Mouse (Mus musculus) neural tube, embryonic 14.5 days (tissue): ENCODE data around the gene Scgb1b11. TPM values are rescaled to one million over a fixed set of nuclear protein-coding genes. Genes with fewer than 3 reads are reported as not detected.
"Not testable (repeated sequence)": the region's sequence is repeated elsewhere in the genome, so short reads cannot be mapped to it uniquely, and the experiment has no call there.

ENCODE experiments used
- ATAC-seq: fragments of 200-750 bp; cut with Nextera tagmentation; 2 replicates; pipeline ENCODE4 v1.8.0; 2017; ENCODE audit warnings: low read depth, mild to moderate bottlenecking, moderate TSS enrichment, moderate library complexity
- H3K27ac ChIP-seq: fragments of 300-500 bp; sonication (generic); 2 replicates; pipeline ENCODE4 v1.5.1; 2014; ENCODE audit warnings: low read depth, mild to moderate bottlenecking, control low read depth, low read length, moderate library complexity, mixed read lengths
- H3K27me3 ChIP-seq: fragments of 300-500 bp; sonication (generic); 2 replicates; pipeline ENCODE4 v1.6.1; 2014; ENCODE audit warnings: low read length; ENCODE audit not compliant: control insufficient read depth, insufficient read depth
- H3K36me3 ChIP-seq: fragments of 300-500 bp; sonication (generic); 2 replicates; pipeline ENCODE4 v1.6.1; 2014; ENCODE audit warnings: low read length, mixed read lengths; ENCODE audit not compliant: control insufficient read depth, insufficient read depth
- H3K4me1 ChIP-seq: fragments of 300-500 bp; sonication (generic); 2 replicates; pipeline ENCODE4 v1.6.1; 2014; ENCODE audit warnings: low read length; ENCODE audit not compliant: control insufficient read depth, insufficient read depth
- H3K4me2 ChIP-seq: fragments of 300-500 bp; sonication (generic); 2 replicates; pipeline ENCODE4 v1.6.1; 2014; ENCODE audit warnings: mild to moderate bottlenecking, low read depth, low read length, control low read depth
- H3K4me3 ChIP-seq: fragments of 300-500 bp; sonication (generic); 2 replicates; pipeline ENCODE4 v1.5.1; 2014; ENCODE audit warnings: low read depth, low read length, control low read depth, mixed read lengths
- H3K9ac ChIP-seq: fragments of 300-500 bp; sonication (generic); replicated peaks from 2 replicates; pipeline ENCODE4 v1.6.1; 2014; ENCODE audit warnings: low read depth, mild to moderate bottlenecking, control low read depth, low read length, mixed read lengths
- H3K9me3 ChIP-seq: fragments of 300-500 bp; sonication (generic); 2 replicates; pipeline ENCODE4 v1.6.1; 2016; ENCODE audit warnings: low read length; ENCODE audit not compliant: control insufficient read depth
- WGBS: fragments of 180-500 bp; shearing (Covaris S2); extraction: QIAGEN DNeasy Blood & Tissue Kit; methylation state at CpG from one replicate; pipeline ENCODE4 v1.1.7; 2014; 5-methylcytosine and 5-hydroxymethylcytosine counted together
- polyA plus RNA-seq: library from polyadenylated mRNA; unstranded; fragments of >200 nt; fragmentation: Nextera tagmentation; extraction: Ambion mirVana; gene quantifications from 2 replicates; pipeline ENCODE4 v1.2.1, GENCODE M21; 2014

Gene Scgb1b11
- not detected in 2 replicates for polyA plus RNA-seq

DNA sequence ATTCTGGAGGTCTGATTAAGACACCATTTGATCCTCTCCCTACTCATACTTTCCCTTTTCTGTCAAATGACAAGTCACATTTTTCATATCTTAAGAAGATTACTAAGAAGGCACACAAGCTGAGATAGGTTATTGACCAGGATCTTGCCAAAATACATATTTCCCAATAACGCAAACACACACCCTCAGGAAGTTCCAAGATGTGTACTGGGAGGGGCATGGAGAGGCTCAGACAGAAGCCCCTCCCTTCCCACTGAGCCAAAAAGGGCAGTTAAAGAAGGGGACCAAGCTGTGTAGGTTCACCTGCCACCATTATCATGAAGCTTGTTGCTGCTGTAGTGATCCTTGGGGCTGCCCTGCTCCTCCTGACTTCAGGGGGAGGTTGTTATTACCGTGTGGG is at the start of gene Scgb1b11:
Scgb1b11 (plus strand) TSS at position 301 of the 400 bp plus-strand sequence.
- not testable (repeated sequence) for H3K9me3 ChIP-seq, H3K4me1 ChIP-seq, H3K27ac ChIP-seq, ATAC-seq, H3K27me3 ChIP-seq, H3K36me3 ChIP-seq, H3K4me3 ChIP-seq, H3K4me2 ChIP-seq, H3K9ac ChIP-seq
- WGBS = no CpG with 5 or more reads among the region's 2 CpGs

- H3K27ac ChIP-seq, H3K27me3 ChIP-seq, ATAC-seq, H3K9ac ChIP-seq, H3K4me1 ChIP-seq, H3K9me3 ChIP-seq, H3K36me3 ChIP-seq, H3K4me2 ChIP-seq, H3K4me3 ChIP-seq: not testable (repeated sequence)
- WGBS = 59% methylated on average over 2 of the region's 2 CpGs
Measured at GRCm38 (mm10) chr7:32211045-32211444, 11.6 kb upstream of the Scgb1b11 start, which contains the start of gene Scgb2b11. Gene Scgb2b11 (minus strand): TSS chr7:32211145.

Other genes starting within 250 kb of the Scgb1b11 start
- gene Scgb1b10, start 122.0 kb upstream of the Scgb1b11 start, polyA plus RNA-seq = not detected in 2 replicates
- gene Scgb2b11, start 11.7 kb upstream of the Scgb1b11 start, polyA plus RNA-seq = not detected in 2 replicates
- gene Scgb2b12, start 104.4 kb downstream of the Scgb1b11 start, polyA plus RNA-seq = not detected in 2 replicates
- not detected in 2 replicates for gene Scgb1b12, start 111.3 kb downstream of the Scgb1b11 start, polyA plus RNA-seq
- gene Scgb1b29, start 218.7 kb downstream of the Scgb1b11 start, polyA plus RNA-seq = not detected in 2 replicates